Mouse (Mus musculus) cerebellum, postnatal 25 days (tissue): ENCODE measurements around the gene Gm2012.
"Not testable (repeated sequence)": the region's sequence is repeated elsewhere in the genome, so short reads cannot be mapped to it uniquely, and the experiment has no call there.

Experiments
- DNase-seq, 2 experiments: peaks; one replicate each; pipeline ENCODE4 v3.0.0; 2021; ENCODE audit warnings: mixed read lengths in 2 of 2

The Gm2012 gene

DNA sequence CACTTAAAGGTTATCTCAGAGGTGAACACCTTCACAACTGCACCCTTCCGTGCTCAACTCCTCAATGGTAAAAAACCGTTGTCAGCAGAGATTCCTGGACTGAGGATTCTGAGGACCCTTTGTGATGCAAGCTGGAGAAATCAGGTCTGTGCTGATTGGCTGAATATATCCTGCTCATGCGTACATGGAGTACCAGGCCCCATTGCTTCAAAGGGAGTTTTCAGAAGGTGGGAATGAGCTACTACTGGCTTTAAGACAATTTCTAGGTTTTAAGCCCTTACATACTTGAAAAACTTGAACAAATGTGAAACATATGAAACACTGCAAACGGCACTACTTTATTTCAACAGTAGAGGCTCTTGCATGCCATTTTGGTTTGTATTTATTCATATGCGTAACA lies at the start of gene Gm2012:
Gm2012 (minus strand) TSS at position 101 of the 400 bp plus-strand sequence.
- not testable (repeated sequence) for DNase-seq

DNA sequence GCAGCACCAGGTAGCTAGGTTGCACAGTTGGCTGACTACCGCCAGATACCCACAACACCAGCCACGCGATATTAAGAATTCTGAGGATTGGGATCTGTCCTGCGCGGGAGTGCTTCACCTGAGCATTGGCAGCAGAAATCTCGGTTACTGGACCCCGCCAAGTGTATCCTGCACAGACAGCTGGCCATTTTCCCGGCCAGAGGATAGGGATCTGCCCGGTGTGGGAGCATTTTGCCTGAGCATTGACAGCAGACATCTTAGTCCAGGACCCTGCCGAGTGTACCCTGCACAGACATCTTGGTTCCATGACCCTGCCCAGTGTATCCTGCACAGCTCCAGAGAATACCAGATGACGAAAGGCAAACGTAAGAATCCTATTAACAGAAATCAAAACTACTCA lies 72.0 kb downstream of the Gm2012 start:
- DNase-seq, result not testable (repeated sequence)
